25 mouse cellular contexts compared by ENCODE assay signal in genomic region chr2:103589400-103589799, GRCm38 (mm10). TPM values are rescaled to one million over a fixed set of nuclear protein-coding genes. Genes with fewer than 3 reads are reported as not detected.
A peak's percentile ranks its signal among the peaks of the same experiment; 100 is the strongest.
DNase-seq lines count a peak whose midpoint lies in the region; ATAC-seq and TF ChIP-seq lines count a peak whose summit lies in the region.
"Had no signal": no experiment of that assay in that cellular context is flagged by ENCODE, and none has a peak within 500 bp of the region (broad histone marks: within the 10 kb centered on the region; RNA-seq: fewer than 3 reads in every experiment).

No protein-coding gene starts in this region.

- no peaks in the 10 kb centered on the region for H3K9me3 ChIP-seq in embryonic facial prominence, embryonic 12.5 days
- no peaks in the 10 kb centered on the region for H3K9me3 ChIP-seq in embryonic facial prominence, embryonic 10.5 days
- H3K9me3 ChIP-seq in heart, embryonic 13.5 days, result no peaks in the 10 kb centered on the region
- no peaks in the 10 kb centered on the region for H3K9me3 ChIP-seq in liver, postnatal 0 days (ENCODE audit: low read length)
- H3K9me3 ChIP-seq in liver, embryonic 11.5 days (ENCODE audit: control insufficient read depth, low read length), result no peaks in the 10 kb centered on the region
- H3K9me3 ChIP-seq in kidney, embryonic 14.5 days (ENCODE audit: control insufficient read depth, low read length), result no peaks in the 10 kb centered on the region
- H3K9me3 ChIP-seq: midbrain, embryonic 15.5 days; neural tube, embryonic 12.5 days; stomach, embryonic 15.5 days had no signal

- H3K27ac ChIP-seq in embryonic facial prominence, embryonic 12.5 days, result peak overlapping the region; percentile 32; the same call in 1 of the 2 replicates
- no peak overlapping the region for H3K27ac ChIP-seq in embryonic facial prominence, embryonic 10.5 days (replicated peaks)
- peak overlapping the region; percentile 51 for H3K27ac ChIP-seq in heart, embryonic 13.5 days (replicated peaks)
- H3K27ac ChIP-seq in liver, postnatal 0 days (ENCODE audit: low read depth), result 0 out of 2 replicates have a peak overlapping the region, but pooled peaks have one; percentile 11
- no peak overlapping the region for H3K27ac ChIP-seq in liver, embryonic 11.5 days (ENCODE audit: low read depth, low read length)
- no peak overlapping the region for H3K27ac ChIP-seq in kidney, embryonic 14.5 days (ENCODE audit: low read depth, low read length)
- H3K27ac ChIP-seq: hindbrain, postnatal 0 days; midbrain, embryonic 15.5 days; neural tube, embryonic 12.5 days; stomach, embryonic 15.5 days had no signal

- no peak overlapping the region for H3K4me2 ChIP-seq in embryonic facial prominence, embryonic 12.5 days (replicated peaks)
- H3K4me2 ChIP-seq in heart, embryonic 13.5 days, result no peak overlapping the region
- H3K4me2 ChIP-seq in liver, postnatal 0 days (ENCODE audit: low read depth, low read length), result no peak overlapping the region
- no peak overlapping the region for H3K4me2 ChIP-seq in liver, embryonic 11.5 days
- H3K4me2 ChIP-seq in kidney, embryonic 14.5 days (replicated peaks; ENCODE audit: low read depth, low read length), result no peak overlapping the region
- H3K4me2 ChIP-seq: midbrain, embryonic 15.5 days; neural tube, embryonic 12.5 days; stomach, embryonic 15.5 days had no signal

- TF ChIP-seq CTCF in liver, postnatal 0 days (IDR thresholded peaks at IDR 0.05; ENCODE audit: low read depth), result no peak

- 84% methylated on average over 4 of the region's 4 CpGs for WGBS in embryonic facial prominence, embryonic 12.5 days
- 93% methylated on average over 4 of the region's 4 CpGs for WGBS in embryonic facial prominence, embryonic 10.5 days
- 61% methylated on average over 4 of the region's 4 CpGs for WGBS in heart, embryonic 13.5 days
- 69% methylated on average over 4 of the region's 4 CpGs for WGBS in liver, postnatal 0 days (ENCODE audit: insufficient replicate concordance)
- WGBS in liver, embryonic 11.5 days, result 82% methylated on average over 4 of the region's 4 CpGs
- 88% methylated on average over 4 of the region's 4 CpGs for WGBS in kidney, embryonic 14.5 days

- no peaks in the 10 kb centered on the region for H3K27me3 ChIP-seq in embryonic facial prominence, embryonic 12.5 days
- no peaks in the 10 kb centered on the region for H3K27me3 ChIP-seq in embryonic facial prominence, embryonic 10.5 days (replicated peaks; ENCODE audit: low read depth, poor library complexity, severe bottlenecking)
- peaks cover 11% of the 10 kb centered on the region for H3K27me3 ChIP-seq in heart, embryonic 13.5 days (replicated peaks)
- H3K27me3 ChIP-seq in liver, postnatal 0 days (ENCODE audit: insufficient read depth, low read length), result no peaks in the 10 kb centered on the region
- H3K27me3 ChIP-seq in liver, embryonic 11.5 days (replicated peaks; ENCODE audit: control insufficient read depth, insufficient read depth, low read length), result 0 out of 2 replicates have a peak, but pooled peaks cover 2% of the 10 kb centered on the region
- H3K27me3 ChIP-seq in kidney, embryonic 14.5 days (ENCODE audit: control insufficient read depth, insufficient read depth, low read length), result no peaks in the 10 kb centered on the region
- H3K27me3 ChIP-seq: midbrain, embryonic 15.5 days; neural tube, embryonic 12.5 days; stomach, embryonic 15.5 days had no signal

- intact Hi-C loops in heart, postnatal 36 days (cut with DNase I), result no loop called here

- TF ChIP-seq EP300 in liver, postnatal 0 days (IDR thresholded peaks at IDR 0.05; ENCODE audit: low read depth), result no peak

- no peaks in the 10 kb centered on the region for H3K36me3 ChIP-seq in embryonic facial prominence, embryonic 12.5 days
- no peaks in the 10 kb centered on the region for H3K36me3 ChIP-seq in embryonic facial prominence, embryonic 10.5 days (replicated peaks)
- no peaks in the 10 kb centered on the region for H3K36me3 ChIP-seq in heart, embryonic 13.5 days
- no peaks in the 10 kb centered on the region for H3K36me3 ChIP-seq in liver, postnatal 0 days (replicated peaks; ENCODE audit: insufficient read depth, low read length)
- H3K36me3 ChIP-seq in liver, embryonic 11.5 days (ENCODE audit: control insufficient read depth, insufficient read depth, low read length), result no peaks in the 10 kb centered on the region
- H3K36me3 ChIP-seq in kidney, embryonic 14.5 days (ENCODE audit: control insufficient read depth, insufficient read depth, low read length), result no peaks in the 10 kb centered on the region
- H3K36me3 ChIP-seq: midbrain, embryonic 15.5 days; neural tube, embryonic 12.5 days; stomach, embryonic 15.5 days had no signal

- no peak for DNase-seq in embryonic facial prominence, embryonic 10.5 days (ENCODE audit: low spot score)
- DNase-seq in heart, postnatal 36 days, result no peak
- no peak for DNase-seq in liver, postnatal 0 days
- DNase-seq in liver, embryonic 11.5 days (ENCODE audit: low spot score), result no peak
- peak; percentile 32 for DNase-seq in heart, postnatal 4 days
- DNase-seq: adrenal gland, adult 8-10 months; cerebellum, adult 18-20 months; gastrocnemius, postnatal 25 days; kidney, adult 9 months; kidney, postnatal 25 days; lung, adult 18-20 months; lung, postnatal 4 days; right cerebral cortex, adult 18-20 months; thymus, postnatal 36 days had no signal

- H3K4me1 ChIP-seq in embryonic facial prominence, embryonic 12.5 days, result peaks cover 50% of the 10 kb centered on the region
- peaks cover 41% of the 10 kb centered on the region for H3K4me1 ChIP-seq in embryonic facial prominence, embryonic 10.5 days
- H3K4me1 ChIP-seq in heart, embryonic 13.5 days, result peaks cover 96% of the 10 kb centered on the region
- peaks cover 6% of the 10 kb centered on the region for H3K4me1 ChIP-seq in liver, postnatal 0 days (ENCODE audit: insufficient read depth)
- peaks cover 21% of the 10 kb centered on the region for H3K4me1 ChIP-seq in liver, embryonic 11.5 days (replicated peaks; ENCODE audit: control insufficient read depth, insufficient read depth, low read length)
- H3K4me1 ChIP-seq in kidney, embryonic 14.5 days (ENCODE audit: control insufficient read depth, insufficient read depth, low read length), result no peaks in the 10 kb centered on the region; the same call in none of the 2 replicates
- H3K4me1 ChIP-seq: stomach, embryonic 15.5 days had no signal

- H3K9ac ChIP-seq in embryonic facial prominence, embryonic 12.5 days, result no peak overlapping the region
- no peak overlapping the region for H3K9ac ChIP-seq in heart, embryonic 13.5 days
- H3K9ac ChIP-seq in liver, postnatal 0 days (replicated peaks), result no peak overlapping the region
- no peak overlapping the region for H3K9ac ChIP-seq in liver, embryonic 11.5 days (ENCODE audit: low read depth, low read length)
- no peak overlapping the region for H3K9ac ChIP-seq in kidney, embryonic 14.5 days (ENCODE audit: low read depth, low read length)
- H3K9ac ChIP-seq: forebrain, postnatal 0 days; midbrain, embryonic 15.5 days; neural tube, embryonic 12.5 days; stomach, embryonic 15.5 days had no signal

- no peak for ATAC-seq in embryonic facial prominence, embryonic 12.5 days (ENCODE audit: insufficient number of reproducible peaks, insufficient read depth, low FRiP score, low TSS enrichment)
- no peak for ATAC-seq in heart, embryonic 13.5 days (ENCODE audit: extremely low read depth, insufficient number of reproducible peaks, low FRiP score, low TSS enrichment)
- no peak for ATAC-seq in liver, postnatal 0 days
- no peak for ATAC-seq in liver, embryonic 11.5 days (replicated peaks; ENCODE audit: low FRiP score)
- ATAC-seq in kidney, embryonic 14.5 days (ENCODE audit: low FRiP score, low TSS enrichment), result no peak
- ATAC-seq: activated CD4-positive, CD25-positive, alpha-beta regulatory T cell, adult 4 months; forebrain, postnatal 0 days; intestine, embryonic 16.5 days; midbrain, embryonic 15.5 days had no signal

- no peak overlapping the region for H3K4me3 ChIP-seq in embryonic facial prominence, embryonic 12.5 days
- no peak overlapping the region for H3K4me3 ChIP-seq in embryonic facial prominence, embryonic 10.5 days
- H3K4me3 ChIP-seq in heart, embryonic 13.5 days, result no peak overlapping the region
- H3K4me3 ChIP-seq in liver, postnatal 0 days (ENCODE audit: low read depth, low read length), result no peak overlapping the region
- H3K4me3 ChIP-seq in liver, embryonic 11.5 days (ENCODE audit: low read depth, low read length), result no peak overlapping the region
- H3K4me3 ChIP-seq in kidney, embryonic 14.5 days (ENCODE audit: low read length), result no peak overlapping the region
- H3K4me3 ChIP-seq: layer of hippocampus, adult 2 months; midbrain, embryonic 15.5 days; neural tube, embryonic 12.5 days; stomach, embryonic 15.5 days had no signal

RNA-seq across cellular contexts. Expression of gene Abtb2, which starts 23.3 kb away (rescaled TPM):
- polyA plus RNA-seq in embryonic facial prominence, embryonic 12.5 days (2016; fragmentation: Nextera tagmentation; extraction: Ambion mirVana), result 21.2 and 22.7 TPM in 2 replicates
- 9.9 and 13.1 TPM in 2 replicates for polyA plus RNA-seq in embryonic facial prominence, embryonic 10.5 days (2016; fragmentation: Nextera tagmentation; extraction: Ambion mirVana)
- polyA plus RNA-seq in heart, embryonic 13.5 days (2015; fragmentation: Nextera tagmentation; extraction: Ambion mirVana), result 17.4 and 18.4 TPM in 2 replicates
- total RNA-seq in heart, postnatal 36 days (2021), result 10 to 100 TPM; 21.9 to 24.4 TPM
- polyA plus RNA-seq in liver, postnatal 0 days (2015; fragmentation: Nextera tagmentation; extraction: Ambion mirVana), result 1.8 and 2.1 TPM in 2 replicates
- 4.6 and 5.4 TPM in 2 replicates for polyA plus RNA-seq in liver, embryonic 11.5 days (2014; fragmentation: Nextera tagmentation; extraction: Ambion mirVana)
- 10 to 100 TPM; 23.6 to 25.6 TPM for total RNA-seq in heart, postnatal 4 days (2021)
- polyA plus RNA-seq in kidney, embryonic 14.5 days (2014; fragmentation: Nextera tagmentation; extraction: Ambion mirVana), result 4.9 and 7.6 TPM in 2 replicates

Comparison
In these comparisons a context has a peak if more than half of its experiments do, and no peak if none do; other contexts are left out.
1. H3K27ac ChIP-seq: peak in embryonic facial prominence, embryonic 12.5 days (single experiment), heart, embryonic 13.5 days (single experiment) and liver, postnatal 0 days (single experiment); none in embryonic facial prominence, embryonic 10.5 days (single experiment), liver, embryonic 11.5 days (single experiment) and kidney, embryonic 14.5 days (single experiment).